Mouse (Mus musculus) intestine, postnatal 0 days (tissue): ENCODE data around the gene Usp40. TPM values are rescaled to one million over a fixed set of nuclear protein-coding genes. Genes with fewer than 3 reads are reported as not detected.
A peak's percentile ranks its signal among the peaks of the same experiment; 100 is the strongest.
"Not testable (repeated sequence)": the region's sequence is repeated elsewhere in the genome, so short reads cannot be mapped to it uniquely, and the experiment has no call there.

Experiments used
- ATAC-seq: fragments of 200-750 bp; cut with Nextera tagmentation; 2 replicates; pipeline ENCODE4 v1.8.0; 2017; ENCODE audit warnings: mild to moderate bottlenecking, moderate TSS enrichment, moderate library complexity
- H3K27ac ChIP-seq: fragments of 300-500 bp; sonication (generic); 2 replicates; pipeline ENCODE4 v1.5.1; 2014; ENCODE audit warnings: mild to moderate bottlenecking, low read depth, low read length, moderate library complexity
- H3K27me3 ChIP-seq: fragments of 300-500 bp; sonication (generic); replicated peaks from 2 replicates; pipeline ENCODE4 v1.6.1; 2014; ENCODE audit warnings: low read length, mixed read lengths; ENCODE audit not compliant: control insufficient read depth, insufficient read depth
- H3K36me3 ChIP-seq: fragments of 300-500 bp; sonication (generic); 2 replicates; pipeline ENCODE4 v1.6.1; 2014; ENCODE audit warnings: mild to moderate bottlenecking, moderate library complexity; ENCODE audit not compliant: control insufficient read depth, insufficient read depth
- H3K4me1 ChIP-seq: fragments of 300-500 bp; sonication (generic); replicated peaks from 2 replicates; pipeline ENCODE4 v1.6.1; 2014; ENCODE audit warnings: antibody characterized with exemption, low read length, mixed read lengths; ENCODE audit not compliant: control insufficient read depth, insufficient read depth
- H3K4me2 ChIP-seq: fragments of 300-500 bp; sonication (generic); replicated peaks from 2 replicates; pipeline ENCODE4 v1.6.1; 2014; ENCODE audit warnings: low read depth, mild to moderate bottlenecking, moderate library complexity
- H3K4me3 ChIP-seq: fragments of 300-500 bp; sonication (generic); 2 replicates; pipeline ENCODE4 v1.5.1; 2014; ENCODE audit warnings: low read depth, low read length
- H3K9ac ChIP-seq: fragments of 300-500 bp; sonication (generic); 2 replicates; pipeline ENCODE4 v1.6.1; 2014; ENCODE audit warnings: mild to moderate bottlenecking, low read depth, low read length
- H3K9me3 ChIP-seq: fragments of 300-500 bp; sonication (generic); 2 replicates; pipeline ENCODE4 v1.6.1; 2016; ENCODE audit warnings: mixed run types; ENCODE audit not compliant: control insufficient read depth
- CTCF ChIP-seq: sonication (generic); IDR thresholded peaks from 2 replicates; pipeline ENCODE4 v1.5.1; 2016; ENCODE audit warnings: low read depth, mild to moderate bottlenecking, control low read depth, antibody characterized with exemption, moderate library complexity
- WGBS: fragments of 180-500 bp; shearing (Covaris S2); extraction: QIAGEN DNeasy Blood & Tissue Kit; methylation state at CpG from one replicate; pipeline ENCODE4 v1.1.7; 2014; 5-methylcytosine and 5-hydroxymethylcytosine counted together
- polyA plus RNA-seq: library from polyadenylated mRNA; unstranded; fragments of >200 nt; fragmentation: Nextera tagmentation; extraction: Ambion mirVana; gene quantifications from 2 replicates; pipeline ENCODE4 v1.2.1, GENCODE M21; 2015

Gene Usp40
- 12.3 and 14.0 TPM in 2 replicates for polyA plus RNA-seq

GRCm38 (mm10) chr1:88008211-88008697 is at the start of gene Usp40:
Gene Usp40, minus strand, starts transcription at chr1:88008551.
- peak within 1 kb of the TSS; percentile 69 for H3K4me3 ChIP-seq
- peak within 1 kb of the TSS; percentile 75 for H3K4me2 ChIP-seq
- H3K9ac ChIP-seq, result peak within 1 kb of the TSS; percentile 88
- H3K36me3 ChIP-seq, result peaks cover 7% of the 10 kb centered on the region; the same call in 1 of the 2 replicates
- no peaks in the 10 kb centered on the region for H3K9me3 ChIP-seq
- H3K27ac ChIP-seq, result peak within 1 kb of the TSS; percentile 90
- peaks cover 8% of the 10 kb centered on the region; the same call in 1 of the 2 replicates for H3K4me1 ChIP-seq
- no peaks in the 10 kb centered on the region for H3K27me3 ChIP-seq
- TF ChIP-seq CTCF, result no peak
- peak; percentile 75 for ATAC-seq
- WGBS, result under 1% methylated on average over 43 of the region's 45 CpGs

- Histone ChIP-seq H3K9me3 (no peaks in the 10 kb centered on the region), H3K9ac (no peak within 1 kb of the TSS), H3K4me3 (no peak within 1 kb of the TSS), H3K4me2 (no peak within 1 kb of the TSS), H3K36me3 (no peaks in the 10 kb centered on the region), H3K27me3 (no peaks in the 10 kb centered on the region), H3K4me1 (no peaks in the 10 kb centered on the region), H3K27ac (no peak within 1 kb of the TSS)
- no peak for ATAC-seq
- TF ChIP-seq CTCF, result no peak
- 54% methylated on average over 1 of the region's 1 CpGs for WGBS
These were observed 46.7 kb upstream of the Usp40 start, which contains the start of gene Ugt1a10 for GRCm38 (mm10) chr1:88055088-88055487. Gene Ugt1a10, plus strand, starts transcription at chr1:88055388.

- H3K9ac ChIP-seq, H3K4me1 ChIP-seq, ATAC-seq, H3K4me2 ChIP-seq, H3K9me3 ChIP-seq, H3K4me3 ChIP-seq, H3K36me3 ChIP-seq, H3K27ac ChIP-seq, H3K27me3 ChIP-seq: not testable (repeated sequence)
- WGBS, result 92% methylated on average over 2 of the region's 2 CpGs
These were observed 39.1 kb upstream of the Usp40 start for GRCm38 (mm10) chr1:88047408-88047807.

GRCm38 (mm10) chr1:88044832-88045437 is 36.6 kb upstream of the Usp40 start:
- not testable (repeated sequence) for H3K9ac ChIP-seq, H3K4me3 ChIP-seq, H3K4me2 ChIP-seq, H3K36me3 ChIP-seq, H3K9me3 ChIP-seq, H3K4me1 ChIP-seq, H3K27ac ChIP-seq, H3K27me3 ChIP-seq
- peak; percentile 70 for ATAC-seq
- 54% methylated on average over 3 of the region's 5 CpGs for WGBS

GRCm38 (mm10) chr1:88043044-88043443 is 34.7 kb upstream of the Usp40 start:
- H3K4me1 ChIP-seq, H3K4me2 ChIP-seq, H3K4me3 ChIP-seq, H3K27me3 ChIP-seq, ATAC-seq, H3K27ac ChIP-seq, H3K36me3 ChIP-seq, H3K9ac ChIP-seq, H3K9me3 ChIP-seq: not testable (repeated sequence)
- WGBS, result 100% methylated on average over 1 of the region's 2 CpGs

GRCm38 (mm10) chr1:88025244-88025643 is 16.9 kb upstream of the Usp40 start:
- not testable (repeated sequence) for H3K36me3 ChIP-seq, H3K4me1 ChIP-seq, H3K27me3 ChIP-seq, ATAC-seq, H3K9ac ChIP-seq, H3K4me2 ChIP-seq, H3K9me3 ChIP-seq, H3K4me3 ChIP-seq, H3K27ac ChIP-seq
- 86% methylated on average over 3 of the region's 3 CpGs for WGBS

- ATAC-seq, result no peak
- Histone ChIP-seq H3K27me3 (no peaks in the 10 kb centered on the region), H3K9me3 (no peaks in the 10 kb centered on the region), H3K4me2 (no peak overlapping the region), H3K27ac (no peak overlapping the region), H3K4me1 (no peaks in the 10 kb centered on the region), H3K36me3 (no peaks in the 10 kb centered on the region), H3K4me3 (no peak overlapping the region), H3K9ac (no peak overlapping the region)
- TF ChIP-seq CTCF, result no peak
- 82% methylated on average over 6 of the region's 6 CpGs for WGBS
These were observed 7.0 kb upstream of the Usp40 start for GRCm38 (mm10) chr1:88015371-88015770.
